In genomic region chr15:85652871-85653337, GRCm38 (mm10) we compare ENCODE assay signal across 9 mouse cellular contexts.
DNase-seq lines count a peak whose midpoint lies in the region; ATAC-seq and TF ChIP-seq lines count a peak whose summit lies in the region.
"Had no signal": no experiment of that assay in that cellular context is flagged by ENCODE, and none has a peak within 500 bp of the region (broad histone marks: within the 10 kb centered on the region; RNA-seq: fewer than 3 reads in every experiment).

No protein-coding gene starts in this region.

- DNase-seq in gastrocnemius, adult 2 months, result no peak
- no peak for DNase-seq in gastrocnemius, postnatal 14 days
- peak; percentile 80 to 84 for DNase-seq in right cerebral cortex, postnatal 10 days (ENCODE audit: low spot score in 2 of 2)
- no peak for DNase-seq in right cerebral cortex, postnatal 36 days (ENCODE audit: low spot score in 2 of 2)
- no peak for DNase-seq in spleen, postnatal 4 days (ENCODE audit: low spot score in 2 of 2)

- no peak for TF ChIP-seq CTCF in gastrocnemius, adult 2 months (IDR thresholded peaks at IDR 0.05)

- ATAC-seq in hindbrain, embryonic 13.5 days (ENCODE audit: low FRiP score), result peak; percentile 64
- peak; percentile 2; the same call in 1 of the 2 replicates for ATAC-seq in limb, embryonic 15.5 days (ENCODE audit: insufficient number of reproducible peaks, low FRiP score, low TSS enrichment, low read depth)
- ATAC-seq in inflammation-experienced regulatory T-cells, adult 6 months, result no peak

- intact Hi-C loops in gastrocnemius, adult 2 months (cut with DNase I), result loop anchor here (1.0 kb wide), 1 partner anchor 18 kb away; no protein-coding TSS in a partner anchor
- intact Hi-C loops in gastrocnemius, postnatal 14 days (cut with DNase I; ENCODE audit: low total_unique reads), result no loop called here

- peaks cover 70% of the 10 kb centered on the region for H3K4me1 ChIP-seq in hindbrain, embryonic 13.5 days (replicated peaks)
- H3K4me1 ChIP-seq in limb, embryonic 15.5 days, result peaks cover 64% of the 10 kb centered on the region

- no peaks in the 10 kb centered on the region for H3K36me3 ChIP-seq in hindbrain, embryonic 13.5 days
- 0 out of 2 replicates have a peak, but pooled peaks cover 3% of the 10 kb centered on the region for H3K36me3 ChIP-seq in limb, embryonic 15.5 days

- no peaks in the 10 kb centered on the region for H3K9me3 ChIP-seq in hindbrain, embryonic 13.5 days
- H3K9me3 ChIP-seq in limb, embryonic 15.5 days, result no peaks in the 10 kb centered on the region
- H3K9me3 ChIP-seq: megakaryocyte, embryonic 14.5 days had no signal

- peak overlapping the region; percentile 78 for H3K9ac ChIP-seq in hindbrain, embryonic 13.5 days
- peak overlapping the region; percentile 63; the same call in 1 of the 2 replicates for H3K9ac ChIP-seq in limb, embryonic 15.5 days

- 22% methylated on average over 9 of the region's 9 CpGs for WGBS in hindbrain, embryonic 13.5 days
- 46% methylated on average over 9 of the region's 9 CpGs for WGBS in limb, embryonic 15.5 days

- peak overlapping the region; percentile 96 for H3K27ac ChIP-seq in gastrocnemius, adult 2 months
- peak overlapping the region; percentile 100 for H3K27ac ChIP-seq in hindbrain, embryonic 13.5 days
- peak overlapping the region; percentile 99 for H3K27ac ChIP-seq in limb, embryonic 15.5 days

- peak overlapping the region; percentile 60 for H3K4me2 ChIP-seq in hindbrain, embryonic 13.5 days
- H3K4me2 ChIP-seq in limb, embryonic 15.5 days, result peak overlapping the region; percentile 75

- H3K27me3 ChIP-seq in hindbrain, embryonic 13.5 days, result peaks cover 73% of the 10 kb centered on the region
- no peaks in the 10 kb centered on the region for H3K27me3 ChIP-seq in limb, embryonic 15.5 days

- H3K4me3 ChIP-seq in gastrocnemius, adult 2 months, result peak overlapping the region; percentile 70
- peak overlapping the region; percentile 39 for H3K4me3 ChIP-seq in hindbrain, embryonic 13.5 days
- peak overlapping the region; percentile 46 for H3K4me3 ChIP-seq in limb, embryonic 15.5 days

Comparison
In these comparisons a context has a peak if more than half of its experiments do, and no peak if none do; other contexts are left out.
1. DNase-seq: peak in right cerebral cortex, postnatal 10 days (2 of 2); none in gastrocnemius, adult 2 months (single experiment), gastrocnemius, postnatal 14 days (single experiment), right cerebral cortex, postnatal 36 days (0 of 2) and spleen, postnatal 4 days (0 of 2).
2. Peak in every context shown above with its lines, with median percentiles within 50 percentile points of each other: H3K27ac ChIP-seq and H3K4me3 ChIP-seq.